Mouse (Mus musculus) embryo, embryonic 10 days (tissue): ENCODE data around the gene Chn2.
A peak's percentile ranks its signal among the peaks of the same experiment; 100 is the strongest.

Source experiments
- DNase-seq: peaks from one replicate; pipeline ENCODE4 v3.0.0-alpha.2; 2015; ENCODE audit warnings: low spot score

Chn2 gene

GRCm38 (mm10) chr6:54119461-54119860 is 80.1 kb downstream of the Chn2 start:
- DNase-seq: no peak

DNA sequence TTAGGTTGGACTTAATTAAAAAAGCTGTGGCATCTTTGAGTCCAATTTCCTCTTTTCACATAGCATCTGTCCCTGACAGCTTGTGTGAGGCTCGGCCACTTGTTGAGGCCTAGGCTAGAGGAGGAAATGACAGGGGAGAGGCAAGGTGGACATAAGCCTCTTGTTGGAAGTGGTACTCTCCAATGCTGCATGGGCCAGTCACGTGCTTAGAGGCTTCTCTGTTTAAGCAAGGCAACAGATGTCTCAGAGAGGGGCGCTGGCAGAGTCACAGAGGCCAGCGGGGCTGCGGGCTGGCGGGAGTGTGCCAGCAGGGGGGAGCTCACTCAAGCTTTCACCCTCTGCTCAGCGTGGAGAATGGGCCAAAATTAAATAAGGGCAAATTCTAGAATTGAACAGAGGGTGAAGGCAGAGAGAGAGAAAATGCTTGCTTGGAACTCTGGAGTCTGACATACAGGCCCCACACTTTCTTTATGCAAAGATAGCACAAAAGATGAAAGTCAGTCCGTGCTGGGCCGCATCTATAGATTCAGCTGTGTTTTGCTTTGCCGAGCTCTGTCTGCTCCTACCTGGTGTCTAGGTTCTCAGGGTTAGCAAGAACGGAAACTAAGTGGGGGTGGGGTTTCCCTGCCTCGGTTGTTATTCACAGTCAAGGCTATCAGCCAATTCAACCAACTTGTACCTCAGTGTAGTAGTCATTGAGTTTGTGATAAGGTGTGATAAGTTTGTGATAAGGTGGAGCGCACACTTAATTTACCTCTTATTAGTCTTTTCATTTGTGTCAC is 80.7 kb downstream of the Chn2 start:
- DNase-seq: peak; percentile 61

- DNase-seq: no peak
These were observed 81.5 kb downstream of the Chn2 start for GRCm38 (mm10) chr6:54120889-54121288.

DNA sequence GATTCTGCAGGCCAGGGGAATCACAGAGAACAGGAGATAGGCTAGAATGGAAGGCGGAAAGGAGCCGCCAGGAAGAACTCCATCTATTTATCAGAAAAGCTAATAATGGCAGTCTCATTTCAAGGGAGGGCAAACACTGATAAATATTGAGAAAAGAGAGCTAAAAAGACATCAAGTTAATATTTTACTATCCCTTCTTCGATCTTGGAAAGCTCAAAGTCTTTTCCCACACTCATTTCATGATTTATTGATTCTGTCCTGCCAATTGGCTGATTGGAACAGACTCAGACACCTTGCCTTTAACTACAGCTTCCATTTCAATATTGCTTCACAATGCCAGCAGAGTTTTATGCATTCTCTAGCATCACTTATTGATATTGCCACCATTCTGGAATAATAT is 85.2 kb downstream of the Chn2 start:
- no peak for DNase-seq

DNA sequence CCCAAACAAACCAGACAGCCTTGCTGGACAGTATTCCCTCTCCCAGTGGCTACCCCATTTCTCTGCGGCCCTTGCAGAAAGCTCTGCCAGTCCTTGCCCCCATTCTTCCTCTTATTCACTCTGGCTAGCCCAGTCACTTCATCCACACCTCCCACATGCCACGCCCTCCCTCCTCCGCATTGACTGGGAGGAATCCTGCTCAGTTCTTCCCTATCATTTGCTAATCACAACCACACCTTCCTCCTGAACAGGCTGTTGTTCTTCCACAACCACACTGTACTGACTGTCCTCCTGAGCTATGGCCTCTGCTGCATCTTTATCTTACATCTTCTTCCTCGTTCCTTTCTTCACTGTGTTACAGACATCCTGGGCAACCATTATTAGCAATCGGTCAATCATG is 86.2 kb downstream of the Chn2 start:
- no peak for DNase-seq

DNA sequence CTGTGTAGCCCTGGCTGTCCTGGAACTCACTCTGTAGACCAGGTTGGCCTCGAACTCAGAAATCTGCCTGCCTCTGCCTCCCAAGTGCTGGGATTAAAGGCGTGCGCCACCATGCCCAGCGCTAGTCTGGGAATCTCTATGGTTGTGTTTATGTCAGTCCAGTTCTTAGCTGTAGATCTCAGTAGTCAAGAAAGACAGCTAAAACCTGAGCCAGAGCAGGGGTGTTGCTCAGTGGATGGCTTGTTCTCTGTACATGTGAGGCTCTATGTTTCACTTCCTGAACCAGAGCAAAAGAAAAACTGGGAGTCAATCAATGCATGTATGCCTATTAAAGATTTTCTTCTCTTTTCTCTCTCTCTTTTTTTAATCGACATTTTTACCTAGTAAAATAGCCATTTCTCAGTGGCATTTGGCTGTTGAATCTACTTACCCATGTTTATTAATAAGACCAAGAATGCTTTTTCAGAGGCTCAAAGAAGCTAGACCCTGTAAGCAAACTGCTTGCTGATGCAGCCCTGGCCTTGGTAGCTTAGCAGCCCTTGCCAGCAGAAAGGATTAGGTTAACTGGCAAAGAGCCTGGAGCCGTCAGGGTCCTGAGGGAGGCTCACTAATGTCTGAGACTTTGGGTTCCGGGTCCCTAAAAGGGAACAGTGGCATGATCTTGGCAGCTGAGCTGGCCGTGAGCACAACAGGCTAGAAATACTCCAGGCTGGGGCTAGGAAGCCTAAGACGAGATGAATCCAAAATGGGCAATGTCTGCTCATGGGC is 87.1 kb downstream of the Chn2 start:
- DNase-seq: no peak

DNA sequence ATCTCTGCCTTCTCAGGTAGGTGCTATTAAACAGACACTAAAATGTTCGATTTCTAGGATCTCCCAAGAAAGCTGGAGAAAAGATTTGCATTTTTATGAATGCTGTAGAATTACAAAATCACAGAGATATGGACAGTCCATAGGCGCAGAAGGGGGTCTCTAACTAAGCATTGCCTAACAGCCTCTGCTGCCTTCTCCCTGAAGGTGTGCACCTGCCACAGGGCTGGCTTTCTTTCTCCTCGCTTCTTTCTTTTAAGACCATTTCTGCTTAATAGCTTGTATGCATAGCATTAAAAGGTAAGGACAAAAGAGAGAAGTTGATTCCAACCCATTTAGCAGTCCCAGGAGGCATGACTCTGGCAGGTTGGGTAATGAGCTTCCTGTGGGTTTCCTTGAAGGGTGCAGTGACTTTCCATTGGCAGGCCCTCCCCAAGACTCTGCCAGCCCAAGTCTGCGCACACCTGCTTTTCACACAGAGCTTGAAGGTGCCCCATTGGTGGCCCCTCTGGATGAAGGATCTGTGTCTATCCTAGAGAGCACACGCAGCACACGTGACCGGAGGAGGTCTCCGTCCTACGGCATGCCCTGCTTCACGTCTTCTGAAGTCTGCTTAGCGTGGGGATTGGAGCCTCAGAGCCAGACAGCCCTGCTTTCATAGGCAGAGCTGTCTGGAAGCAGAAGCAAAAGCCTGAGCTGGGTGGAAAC is 87.8 kb downstream of the Chn2 start:
- DNase-seq: no peak

- DNase-seq: no peak
These were observed 89.3 kb downstream of the Chn2 start for GRCm38 (mm10) chr6:54128702-54129101.

DNA sequence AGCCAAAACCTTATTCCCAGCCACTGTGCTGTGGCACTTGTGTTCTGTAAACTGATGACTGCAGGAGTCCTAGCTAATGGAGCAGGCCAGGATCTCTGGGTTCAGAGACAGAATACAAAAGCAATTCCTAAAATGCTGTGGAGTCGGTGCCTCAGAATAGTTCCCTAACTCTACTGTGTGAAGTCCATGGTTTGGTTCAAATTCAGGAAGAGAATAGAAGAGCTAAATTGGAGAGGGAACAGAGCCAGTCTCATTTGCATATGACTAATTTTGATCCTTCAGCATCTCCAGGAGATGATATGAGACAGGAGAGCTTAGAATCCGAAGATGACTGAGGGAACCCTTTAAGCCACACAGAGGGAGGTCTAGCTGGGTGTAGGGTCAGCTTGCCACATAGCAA is 90.2 kb downstream of the Chn2 start:
- DNase-seq: no peak

GRCm38 (mm10) chr6:54130881-54131280 is 91.5 kb downstream of the Chn2 start:
- DNase-seq: no peak

GRCm38 (mm10) chr6:54132576-54132975 is 93.2 kb downstream of the Chn2 start:
- no peak for DNase-seq

GRCm38 (mm10) chr6:54133231-54133630 is 93.9 kb downstream of the Chn2 start:
- no peak for DNase-seq

DNA sequence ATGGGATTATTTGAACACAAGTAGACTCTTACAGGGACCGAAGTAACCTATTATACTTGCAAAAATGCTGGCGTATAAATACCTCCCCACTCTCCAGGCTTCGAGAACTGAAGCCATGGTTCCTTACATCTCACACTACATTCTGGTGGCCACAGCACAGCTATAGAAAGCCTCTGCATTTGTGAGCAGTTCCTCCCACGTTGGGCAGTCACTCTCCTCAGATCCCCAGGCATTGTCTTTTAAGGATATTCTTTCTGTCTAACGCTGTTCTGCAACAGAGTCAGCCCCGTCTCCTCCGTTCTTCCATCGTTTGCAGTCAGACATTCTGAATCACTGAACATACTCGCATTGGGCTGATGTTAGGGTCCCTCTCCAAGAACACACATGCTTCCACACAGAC is 98.8 kb downstream of the Chn2 start:
- no peak for DNase-seq

- DNase-seq: no peak
These were observed 101.1 kb downstream of the Chn2 start for GRCm38 (mm10) chr6:54140488-54140887.

GRCm38 (mm10) chr6:54141165-54141564 is 101.8 kb downstream of the Chn2 start:
- DNase-seq: no peak

DNA sequence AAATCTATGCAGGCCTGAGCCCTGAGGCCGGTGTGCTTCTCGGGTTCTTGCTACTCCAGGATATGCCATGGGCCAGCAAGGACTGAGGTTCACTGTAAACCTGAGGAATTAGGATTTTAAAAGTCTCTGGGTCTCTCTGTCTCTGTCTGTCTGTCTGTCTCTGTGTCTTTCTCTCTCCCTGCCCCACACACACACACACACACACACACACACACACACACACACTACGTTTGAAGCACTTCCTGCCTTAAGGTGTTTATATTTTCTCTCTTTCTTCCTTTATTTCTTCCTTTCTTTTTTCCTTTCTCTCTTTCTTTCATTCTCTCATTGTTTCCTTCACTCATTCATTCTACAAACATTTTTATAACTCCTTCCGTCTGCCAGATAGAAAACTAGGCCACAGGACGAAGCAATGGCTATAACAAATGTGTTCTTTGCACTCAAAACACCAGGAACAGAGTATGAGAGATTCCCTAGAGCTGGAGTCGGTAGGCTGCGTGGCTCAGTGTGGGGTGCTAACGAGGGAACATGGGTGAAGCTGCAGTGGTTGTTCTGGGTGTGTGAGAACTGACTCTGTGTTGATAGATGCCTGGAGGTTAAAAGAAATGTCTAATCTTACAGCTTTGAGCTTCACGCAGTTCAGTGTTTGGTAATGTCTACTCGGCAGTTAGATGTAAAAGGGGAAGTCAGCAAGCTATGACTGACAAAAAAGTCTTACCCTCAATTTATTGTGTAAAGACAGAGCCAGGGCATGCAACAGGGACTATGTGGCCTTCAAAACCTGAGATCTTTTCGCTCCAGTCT is 103.7 kb downstream of the Chn2 start:
- DNase-seq: no peak

- no peak for DNase-seq
These were observed 104.3 kb downstream of the Chn2 start for GRCm38 (mm10) chr6:54143652-54143960.

DNA sequence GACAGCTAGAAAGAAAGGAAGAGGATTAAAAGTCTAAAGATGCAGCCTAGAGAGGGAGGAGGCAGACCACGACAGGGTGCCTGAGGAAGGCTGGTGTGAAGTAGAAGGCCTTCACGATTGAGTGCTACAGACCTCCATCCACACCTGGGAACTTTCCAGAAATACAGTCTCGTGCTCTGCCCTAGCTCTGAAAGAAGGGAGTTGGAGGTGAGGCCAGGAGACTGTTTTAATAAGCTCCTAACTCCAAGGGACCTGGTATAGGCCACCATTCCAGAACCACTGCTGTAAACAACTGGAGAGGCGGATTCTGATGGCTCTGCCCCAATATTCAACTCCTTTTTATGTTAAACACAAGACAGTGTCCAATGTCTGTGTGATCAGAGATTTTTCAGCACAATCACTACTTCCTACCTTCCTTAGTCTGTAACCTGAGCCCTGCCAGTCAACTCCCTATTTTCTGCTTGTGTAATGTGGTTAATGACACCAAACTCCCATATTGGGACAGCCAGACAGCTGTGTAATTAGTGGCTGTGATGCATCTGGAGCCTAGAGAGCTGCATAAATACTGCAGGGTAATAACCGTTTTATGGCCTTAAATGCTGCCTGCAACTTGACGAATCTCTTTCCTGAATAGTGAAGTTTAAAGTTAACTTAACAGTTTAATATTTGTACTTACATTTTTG is 109.6 kb downstream of the Chn2 start:
- no peak for DNase-seq

GRCm38 (mm10) chr6:54150821-54151220 is 111.5 kb downstream of the Chn2 start:
- DNase-seq: no peak

DNA sequence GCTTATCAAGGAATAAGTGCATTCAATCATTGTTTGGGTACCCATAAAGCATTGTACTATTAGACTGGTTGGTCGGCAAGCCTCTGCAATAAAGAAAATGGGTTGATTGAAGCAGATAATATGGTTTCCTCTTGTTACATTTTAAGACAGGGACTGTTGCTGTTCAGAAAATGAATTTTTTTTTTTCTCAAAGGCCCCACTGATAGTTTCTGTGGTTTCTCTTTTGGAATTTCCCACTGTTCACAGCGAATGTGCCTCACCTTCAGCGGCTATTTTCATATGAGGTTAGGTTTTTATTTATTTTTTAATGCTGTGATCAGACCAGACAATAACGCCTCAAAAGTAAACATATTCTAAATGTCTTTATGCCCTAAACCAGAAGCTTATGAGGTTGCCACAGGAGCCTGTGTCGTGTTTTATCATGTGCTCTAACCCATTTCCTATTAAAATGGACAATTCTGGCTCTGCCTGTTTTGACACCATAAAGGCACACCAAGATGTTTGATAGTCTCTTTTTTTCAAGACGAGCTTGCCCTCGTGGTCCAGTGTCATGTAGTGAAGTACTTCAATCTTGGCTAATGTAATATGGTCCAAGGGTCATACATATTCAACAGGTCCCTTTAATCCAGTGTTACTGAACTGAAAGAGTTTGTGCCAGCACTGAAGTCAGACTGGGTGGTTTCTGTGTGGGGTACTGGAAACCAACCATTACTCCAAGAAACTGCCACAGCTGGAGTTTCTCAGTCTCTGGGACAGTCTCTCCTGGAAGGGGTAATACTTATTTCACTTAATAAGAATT is 112.3 kb downstream of the Chn2 start:
- no peak for DNase-seq

DNA sequence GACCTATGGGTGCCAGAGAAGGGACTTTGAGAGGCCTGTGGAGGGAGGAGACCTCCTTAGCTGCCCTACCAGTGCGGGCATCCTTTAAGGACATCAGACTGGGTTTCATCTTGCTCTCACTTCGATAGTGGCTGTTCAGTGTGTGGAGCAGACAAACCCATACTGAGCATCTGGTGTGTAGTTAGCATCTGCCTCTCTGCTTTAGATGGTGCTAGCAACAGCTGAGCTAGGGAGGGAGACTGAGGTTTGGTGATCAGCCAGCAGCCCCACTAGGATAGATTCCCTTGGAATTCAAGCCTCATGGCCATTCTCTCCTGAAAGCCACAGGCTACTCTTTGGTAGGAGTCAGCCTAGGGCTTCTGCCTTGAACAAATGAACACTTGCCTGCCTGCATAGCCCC is 117.7 kb downstream of the Chn2 start:
- no peak for DNase-seq
